Comparison of ENCODE assay signal across 8 mouse cellular contexts in genomic region chr19:7421602-7422591, GRCm38 (mm10). TPM values are rescaled to one million over a fixed set of nuclear protein-coding genes. Genes with fewer than 3 reads are reported as not detected.
DNase-seq lines count a peak whose midpoint lies in the region; ATAC-seq lines count a peak whose summit lies in the region.

No protein-coding gene starts in this region.

- H3K9ac ChIP-seq in hindbrain, embryonic 16.5 days (ENCODE audit: low read depth, low read length) = peak overlapping the region; percentile 69
- peak overlapping the region; percentile 89 for H3K9ac ChIP-seq in midbrain, embryonic 13.5 days (replicated peaks)
- H3K9ac ChIP-seq in stomach, embryonic 15.5 days = no peak overlapping the region

- H3K27ac ChIP-seq in hindbrain, embryonic 16.5 days (ENCODE audit: low read depth, low read length) = peak overlapping the region; percentile 86
- H3K27ac ChIP-seq in midbrain, embryonic 13.5 days = peak overlapping the region; percentile 99
- H3K27ac ChIP-seq in stomach, embryonic 15.5 days = peak overlapping the region; percentile 71

- peaks cover 63% of the 10 kb centered on the region for H3K4me1 ChIP-seq in hindbrain, embryonic 16.5 days (ENCODE audit: control insufficient read depth, insufficient read depth, low read depth, low read length)
- H3K4me1 ChIP-seq in midbrain, embryonic 13.5 days (replicated peaks) = peaks cover 69% of the 10 kb centered on the region
- peaks cover 62% of the 10 kb centered on the region for H3K4me1 ChIP-seq in stomach, embryonic 15.5 days

- H3K9me3 ChIP-seq in hindbrain, embryonic 16.5 days (ENCODE audit: control insufficient read depth, low read length) = no peaks in the 10 kb centered on the region
- H3K9me3 ChIP-seq in midbrain, embryonic 13.5 days = no peaks in the 10 kb centered on the region
- no peaks in the 10 kb centered on the region for H3K9me3 ChIP-seq in stomach, embryonic 15.5 days

- H3K27me3 ChIP-seq in hindbrain, embryonic 16.5 days (replicated peaks; ENCODE audit: control insufficient read depth, insufficient read depth, low read length) = no peaks in the 10 kb centered on the region
- H3K27me3 ChIP-seq in midbrain, embryonic 13.5 days = no peaks in the 10 kb centered on the region
- no peaks in the 10 kb centered on the region for H3K27me3 ChIP-seq in stomach, embryonic 15.5 days (replicated peaks)

- DNase-seq in adrenal gland, adult 8-10 months = peak; percentile 59
- DNase-seq in cerebellum, postnatal 10 days = peak; percentile 87 to 90
- peak; percentile 47 to 59 for DNase-seq in frontal cortex, postnatal 14 days (ENCODE audit: low spot score in 2 of 2)
- peak; percentile 77 to 84 for DNase-seq in left cerebral cortex, postnatal 36 days (ENCODE audit: low spot score in 2 of 2)
- DNase-seq in spleen, adult 18-20 months = no peak

- H3K36me3 ChIP-seq in hindbrain, embryonic 16.5 days (ENCODE audit: control insufficient read depth, insufficient read depth, low read length) = peaks cover 10% of the 10 kb centered on the region; the same call in 1 of the 2 replicates
- H3K36me3 ChIP-seq in midbrain, embryonic 13.5 days = peaks cover 56% of the 10 kb centered on the region
- H3K36me3 ChIP-seq in stomach, embryonic 15.5 days = peaks cover 18% of the 10 kb centered on the region; the same call in 1 of the 2 replicates

- peak; percentile 18 for ATAC-seq in hindbrain, embryonic 16.5 days
- ATAC-seq in midbrain, embryonic 13.5 days = peak; percentile 51
- ATAC-seq in stomach, embryonic 15.5 days (ENCODE audit: insufficient read depth, low FRiP score, low read depth) = no peak

- WGBS in hindbrain, embryonic 16.5 days = 8% methylated on average over 43 of the region's 48 CpGs
- 7% methylated on average over 48 of the region's 48 CpGs for WGBS in midbrain, embryonic 13.5 days
- WGBS in stomach, embryonic 15.5 days = 21% methylated on average over 48 of the region's 48 CpGs

- peak overlapping the region; percentile 57 for H3K4me2 ChIP-seq in hindbrain, embryonic 16.5 days (ENCODE audit: low read length)
- peak overlapping the region; percentile 70 for H3K4me2 ChIP-seq in midbrain, embryonic 13.5 days (replicated peaks)
- peak overlapping the region; percentile 40 for H3K4me2 ChIP-seq in stomach, embryonic 15.5 days

- peak overlapping the region; percentile 41 for H3K4me3 ChIP-seq in hindbrain, embryonic 16.5 days (ENCODE audit: low read length)
- peak overlapping the region; percentile 82 for H3K4me3 ChIP-seq in midbrain, embryonic 13.5 days (replicated peaks)
- H3K4me3 ChIP-seq in stomach, embryonic 15.5 days (replicated peaks) = 0 out of 2 replicates have a peak overlapping the region, but pooled peaks have one; percentile 2

- intact Hi-C loops in left cerebral cortex, postnatal 36 days (cut with DNase I) = no loop called here

RNA-seq across cellular contexts. Expression of gene 2700081O15Rik, which starts 4.5 kb away (rescaled TPM):
- 10 to 100 TPM; 20.2 to 29.5 (median 27.3) TPM for total RNA-seq in adrenal gland, adult 8-10 months (2022)
- 11.2 and 12.4 TPM in 2 replicates for polyA plus RNA-seq in hindbrain, embryonic 16.5 days (2015; fragmentation: Nextera tagmentation; extraction: Ambion mirVana)
- total RNA-seq in left cerebral cortex, postnatal 36 days (2021) = 10 to 100 TPM; 34.7 to 37.3 TPM
- 16.7 and 17.5 TPM in 2 replicates for polyA plus RNA-seq in midbrain, embryonic 13.5 days (2015; fragmentation: Nextera tagmentation; extraction: Ambion mirVana)
- 6.5 and 7.5 TPM in 2 replicates for polyA plus RNA-seq in stomach, embryonic 15.5 days (2015; fragmentation: Nextera tagmentation; extraction: Ambion mirVana)

RNA-seq across cellular contexts. Expression of gene Spindoc, which starts 39.1 kb away (rescaled TPM):
- 10 to 100 TPM; 20.3 to 27.0 (median 25.5) TPM for total RNA-seq in adrenal gland, adult 8-10 months (2022)
- 23.4 and 34.0 TPM in 2 replicates for polyA plus RNA-seq in hindbrain, embryonic 16.5 days (2015; fragmentation: Nextera tagmentation; extraction: Ambion mirVana)
- 10 to 100 TPM; 31.9 to 37.4 TPM for total RNA-seq in left cerebral cortex, postnatal 36 days (2021)
- polyA plus RNA-seq in midbrain, embryonic 13.5 days (2015; fragmentation: Nextera tagmentation; extraction: Ambion mirVana) = 42.2 and 45.3 TPM in 2 replicates
- polyA plus RNA-seq in stomach, embryonic 15.5 days (2015; fragmentation: Nextera tagmentation; extraction: Ambion mirVana) = 22.5 and 22.8 TPM in 2 replicates

Comparison
In these comparisons a context has a peak if more than half of its experiments do, and no peak if none do; other contexts are left out.
1. DNase-seq: peak in adrenal gland, adult 8-10 months (single experiment), cerebellum, postnatal 10 days (2 of 2), frontal cortex, postnatal 14 days (2 of 2) and left cerebral cortex, postnatal 36 days (2 of 2); none in spleen, adult 18-20 months (0 of 2).
2. H3K4me3 ChIP-seq: peak in every context shown above with its lines; median percentile 82 in midbrain, embryonic 13.5 days; 41 in hindbrain, embryonic 16.5 days; 2 in stomach, embryonic 15.5 days.
3. Peak in every context shown above with its lines, with median percentiles within 50 percentile points of each other: H3K27ac ChIP-seq and H3K4me2 ChIP-seq.